Mouse (Mus musculus): ENCODE results near the gene Acox3.

Gene Acox3

DNA sequence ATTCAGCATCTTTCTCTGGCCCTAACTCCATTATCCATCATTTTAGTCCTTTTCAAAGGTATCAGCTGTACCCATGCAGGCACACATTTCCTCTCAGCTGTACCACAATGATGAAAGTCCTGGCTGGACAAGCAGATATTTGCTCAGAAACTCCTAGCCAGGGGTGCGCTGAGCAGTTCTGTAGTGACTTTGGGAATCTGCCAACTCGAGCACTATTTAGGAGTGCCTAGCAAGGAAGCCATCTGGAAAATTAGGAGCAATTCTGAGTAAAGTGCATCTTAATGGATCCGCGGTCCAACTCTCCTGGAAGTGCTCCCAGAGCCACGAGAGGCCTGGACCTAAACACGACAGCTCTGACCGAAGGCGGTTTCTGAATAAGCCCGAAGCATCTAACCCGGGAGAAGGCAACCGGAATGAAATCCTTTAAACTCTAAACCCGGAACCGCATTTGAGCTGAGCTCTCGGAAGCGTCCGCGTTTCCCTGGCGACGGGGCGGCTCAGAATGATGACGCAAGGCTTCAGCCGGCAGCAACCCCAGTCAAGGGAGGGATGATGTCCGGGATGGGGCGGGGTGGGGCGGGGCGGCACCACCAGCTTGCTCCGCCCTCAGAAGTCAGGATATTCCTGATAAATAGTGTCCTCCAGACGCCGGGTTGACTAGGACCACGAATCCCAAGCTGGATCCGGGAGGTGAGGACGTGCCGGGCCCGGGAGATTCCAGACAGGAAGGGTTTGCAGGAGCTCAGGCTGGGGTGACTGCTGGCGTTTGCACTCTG, at the start of gene Acox3:
Gene Acox3 (plus strand): TSS at position 596 of the 776 bp plus-strand sequence.
- peak; percentile 95 to 96 for DNase-seq (ENCODE audit: low spot score in 2 of 2)

DNA sequence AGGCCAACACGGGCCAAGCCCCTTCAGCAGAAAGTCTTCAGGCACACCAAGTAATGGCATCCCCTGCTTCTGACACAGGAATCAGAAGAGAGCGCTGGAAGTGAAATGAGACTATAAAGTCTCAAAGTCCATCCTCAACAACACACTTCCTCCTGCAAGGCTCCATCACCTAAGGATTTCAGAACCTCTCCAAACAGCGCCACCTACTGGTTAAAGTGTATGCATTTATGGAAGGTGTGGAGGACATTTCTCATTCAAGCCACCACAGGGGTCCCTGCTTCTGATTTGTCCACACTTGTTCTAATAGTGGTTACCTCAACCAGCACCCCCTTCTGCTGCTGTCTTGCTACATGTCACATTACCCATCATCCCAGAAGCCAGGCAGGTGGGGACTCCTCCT, 46.6 kb upstream of the Acox3 start:
- no peak for DNase-seq (ENCODE audit: low spot score in 2 of 2)

DNA sequence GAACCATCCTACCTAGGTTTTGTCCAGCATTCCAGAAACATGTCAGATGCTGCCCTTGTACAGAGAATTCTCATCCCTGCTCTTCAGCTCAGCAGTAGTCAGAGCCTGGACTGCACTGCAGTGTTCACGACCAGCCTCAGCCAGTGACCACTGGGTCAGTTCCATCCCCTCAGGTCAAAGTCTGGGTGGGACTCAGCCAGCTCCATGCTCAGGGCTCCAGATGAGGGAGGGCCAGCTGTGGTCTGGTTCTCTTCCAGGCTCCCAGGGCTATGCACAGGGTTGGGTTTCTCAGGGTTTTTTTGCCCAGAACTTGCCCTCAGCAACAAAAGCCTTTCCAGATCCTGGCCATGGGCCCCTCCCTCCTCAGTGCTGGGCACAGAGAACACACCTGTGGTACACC, 45.4 kb upstream of the Acox3 start:
- no peak for DNase-seq (ENCODE audit: low spot score in 2 of 2)

DNA sequence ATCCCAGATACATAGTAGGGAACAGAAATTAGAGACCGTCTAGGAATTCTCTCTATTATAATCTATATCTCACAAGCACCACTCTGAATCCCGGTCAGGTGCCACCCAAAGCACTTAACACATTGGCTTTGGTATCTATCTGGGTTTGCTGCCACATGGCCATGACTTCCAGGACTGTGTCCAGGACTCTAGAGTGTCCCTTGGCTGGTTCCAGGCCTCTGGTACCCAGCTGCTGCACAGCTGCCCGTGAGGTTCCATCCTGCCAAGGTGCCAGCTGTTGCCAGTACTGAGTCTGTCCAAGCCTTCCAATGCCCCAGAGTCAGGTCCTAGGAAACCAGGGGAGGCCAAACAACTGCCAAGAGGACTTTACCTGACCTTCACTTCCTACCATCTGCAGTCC, 44.8 kb upstream of the Acox3 start:
- peak in 1 of 2 experiments; percentile 28 for DNase-seq (ENCODE audit: low spot score in 2 of 2)

DNA sequence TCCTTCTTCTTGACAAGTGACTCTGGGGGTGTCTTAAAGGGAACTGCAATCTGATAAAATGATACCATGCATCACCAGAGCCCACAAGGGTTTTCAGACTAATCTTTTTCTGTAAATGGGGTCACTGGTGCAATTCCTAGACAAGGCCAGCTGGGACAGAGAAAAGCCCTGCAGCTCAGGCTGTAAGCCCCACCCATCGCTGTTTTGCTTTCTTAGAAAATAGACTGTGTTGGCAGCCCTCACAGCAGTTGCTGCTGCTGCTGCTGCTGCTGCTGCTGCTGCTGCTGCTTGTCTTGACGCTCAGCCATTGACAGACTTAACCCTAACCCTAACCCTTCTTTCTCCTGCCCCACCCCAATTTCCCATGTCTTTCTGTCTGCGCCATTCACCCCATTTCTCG, 43.3 kb upstream of the Acox3 start:
- DNase-seq (ENCODE audit: low spot score in 2 of 2) = no peak

DNA sequence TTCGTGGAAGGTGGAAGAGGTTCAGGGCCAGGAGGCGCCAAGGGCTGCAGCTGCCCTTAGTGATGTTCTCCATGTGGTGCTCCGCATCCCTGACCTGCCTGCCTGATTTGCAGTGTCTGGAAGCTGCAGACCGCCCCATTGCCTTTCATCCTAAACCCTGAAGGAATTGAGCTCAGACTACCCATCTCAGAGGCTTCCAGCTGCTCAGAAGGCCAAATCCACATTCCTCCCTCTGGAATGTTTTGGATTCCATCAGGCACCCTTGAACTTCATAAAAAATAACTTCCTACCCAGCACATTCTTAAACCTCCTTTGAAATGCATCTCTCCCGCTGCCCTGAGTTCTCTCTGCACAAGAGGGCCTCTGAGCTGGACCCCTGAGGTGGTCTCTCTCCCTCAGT, 42.3 kb upstream of the Acox3 start:
- no peak for DNase-seq (ENCODE audit: low spot score in 2 of 2)

DNA sequence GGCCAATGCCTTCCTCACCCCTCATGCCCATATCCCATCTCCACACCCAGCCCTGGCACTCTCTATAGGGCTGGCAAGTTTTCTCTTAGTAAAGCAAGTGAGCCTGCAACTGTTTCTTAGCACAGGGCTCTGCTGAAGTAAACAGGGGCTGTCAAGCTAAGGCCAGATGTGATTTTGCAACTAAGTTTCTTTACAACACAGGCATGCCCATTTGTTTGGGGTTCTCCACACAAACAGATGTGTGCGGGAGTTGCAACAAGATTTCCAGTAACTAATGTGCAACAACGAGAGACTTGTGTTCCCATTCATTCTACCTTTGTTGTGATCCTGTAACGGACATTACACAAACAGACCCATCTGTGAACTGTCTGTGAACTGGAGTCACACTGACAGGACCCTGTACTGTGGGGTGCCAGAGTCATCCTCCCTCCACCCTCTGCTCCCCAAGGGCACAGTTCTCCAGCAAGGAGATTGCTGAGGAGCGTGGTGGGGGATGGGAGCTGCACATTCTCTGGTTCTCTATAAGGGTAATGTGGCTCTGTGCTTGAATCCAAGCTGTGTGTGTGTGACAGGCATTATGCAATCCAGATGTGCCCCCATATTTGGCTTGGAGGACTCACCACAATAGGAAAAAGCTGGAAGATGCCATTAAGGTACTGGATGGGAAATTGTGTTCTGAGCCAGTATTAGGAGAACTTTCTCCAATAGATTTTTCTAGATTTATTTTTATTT, 41.6 kb upstream of the Acox3 start:
- DNase-seq (ENCODE audit: low spot score in 2 of 2) = no peak

DNA sequence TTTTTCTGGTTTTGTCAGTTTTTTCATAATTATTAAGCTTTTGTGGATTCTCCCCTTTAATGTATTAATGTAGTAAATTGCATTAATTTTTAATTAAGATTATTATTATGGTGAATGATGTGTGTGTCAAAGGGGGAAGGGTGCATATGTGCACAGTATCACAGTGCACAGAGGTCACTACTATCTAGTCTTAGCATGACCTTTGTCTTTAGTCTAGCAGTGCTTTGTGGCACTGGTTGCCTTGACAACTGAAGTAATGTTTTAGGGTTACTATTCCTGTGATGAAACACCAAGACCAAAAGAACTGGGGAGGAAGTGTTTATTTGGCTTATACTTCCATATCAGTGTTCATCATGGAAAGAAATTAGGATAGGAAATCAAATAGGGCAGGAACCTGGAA, 36.7 kb upstream of the Acox3 start:
- no peak for DNase-seq (ENCODE audit: low spot score in 2 of 2)

DNA sequence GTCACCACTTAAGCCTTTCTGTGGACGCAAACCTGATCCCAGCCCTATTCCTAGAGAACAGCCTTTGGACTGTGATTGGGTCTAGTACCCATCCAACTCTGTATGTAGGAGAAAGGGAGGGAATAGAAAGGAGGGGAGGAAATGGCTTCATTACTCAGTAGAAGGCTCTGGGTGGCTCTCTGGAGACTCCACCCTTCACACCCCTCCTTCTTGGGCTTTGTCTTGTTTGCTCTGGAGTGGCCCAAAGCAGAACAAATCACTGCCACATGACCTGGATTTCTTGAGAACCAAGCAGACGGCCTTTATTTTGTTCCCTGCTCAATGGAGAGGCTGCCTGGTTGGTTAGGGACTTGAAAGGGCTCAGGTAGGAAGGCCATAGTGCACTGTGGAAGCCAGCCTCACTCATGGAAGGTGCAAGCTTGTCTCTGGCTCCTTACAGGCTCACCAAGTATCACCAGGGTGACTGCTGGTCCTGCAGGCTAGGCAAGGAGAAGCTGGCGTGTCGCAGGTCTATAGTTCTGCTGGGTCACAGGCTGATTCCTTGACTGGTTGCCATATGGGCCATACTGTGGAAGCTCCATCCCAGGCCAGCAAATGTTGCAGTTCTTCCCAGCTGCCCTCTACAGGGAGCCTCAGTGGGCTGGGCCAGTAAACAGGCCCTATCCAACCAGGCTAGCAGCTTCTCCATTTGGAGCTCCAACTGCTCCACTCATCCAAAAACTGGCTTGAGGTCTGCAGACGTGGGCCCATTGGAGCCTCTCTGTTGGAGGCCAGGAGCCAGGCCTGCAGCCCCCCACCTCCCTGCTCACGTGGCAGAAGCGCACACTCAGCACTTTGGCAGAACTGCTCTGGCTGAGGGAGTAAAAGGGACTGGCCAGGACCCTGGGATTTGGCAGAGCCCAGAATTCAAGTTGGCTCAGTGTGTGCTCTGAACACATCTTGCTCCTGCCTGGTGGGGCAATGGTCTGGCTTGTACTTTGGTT, 30.7 kb upstream of the Acox3 start:
- peak; percentile 35 to 41 for DNase-seq (ENCODE audit: low spot score in 2 of 2)

DNA sequence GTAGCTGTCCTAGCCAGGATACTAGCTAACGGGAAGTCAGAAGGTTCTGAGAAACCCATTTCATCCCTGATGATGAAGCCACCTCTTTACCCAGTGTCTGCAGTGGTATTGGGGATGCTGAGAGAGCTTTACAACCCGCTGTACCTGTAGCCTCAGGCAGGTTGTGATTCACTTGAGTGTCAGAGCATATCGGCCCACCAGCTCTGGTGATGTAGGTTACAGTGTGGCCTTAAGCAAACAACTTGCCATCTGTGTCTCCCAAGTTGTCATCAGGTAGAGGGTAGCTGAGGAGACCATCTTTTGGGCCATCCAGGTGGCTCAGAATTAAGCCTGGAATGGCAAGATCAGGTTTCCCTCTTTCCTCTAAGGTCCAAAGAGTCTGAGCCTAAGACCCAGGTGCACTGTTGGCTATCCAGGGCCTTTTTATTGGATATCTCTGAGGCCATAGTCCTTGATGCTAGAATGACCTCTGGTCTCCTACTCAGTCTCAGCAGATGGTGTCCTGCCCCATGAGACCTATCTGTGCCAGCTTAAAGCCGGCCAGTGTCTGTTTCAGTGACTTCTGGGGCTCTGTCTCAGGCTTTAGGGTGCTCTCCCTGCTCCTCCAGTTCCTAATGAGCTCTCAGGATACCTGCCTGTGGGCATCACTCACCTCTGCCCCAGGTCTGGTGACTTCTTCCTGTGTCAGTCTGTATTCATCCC, 29.9 kb upstream of the Acox3 start:
- no peak for DNase-seq (ENCODE audit: low spot score in 2 of 2)

DNA sequence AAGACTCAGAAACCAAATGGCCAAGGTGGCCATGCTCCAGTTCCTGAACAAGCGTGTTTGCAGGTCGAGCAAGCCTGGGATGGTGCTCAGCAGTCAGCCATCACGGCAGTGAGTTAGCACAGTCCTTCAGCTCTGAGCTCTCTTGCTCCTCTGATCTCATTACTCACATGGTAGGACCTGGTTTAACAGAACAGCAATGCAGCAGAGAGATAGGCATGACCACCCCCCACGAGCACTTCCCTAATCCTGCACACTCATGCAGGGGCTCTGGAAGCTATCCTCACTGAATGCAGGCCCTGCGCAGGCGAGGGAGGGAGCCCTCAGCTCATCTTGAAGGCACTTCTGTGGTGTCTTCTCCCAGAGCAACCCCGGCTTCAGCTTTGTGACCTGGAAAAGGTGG, 26.4 kb upstream of the Acox3 start:
- DNase-seq (ENCODE audit: low spot score in 2 of 2) = no peak

DNA sequence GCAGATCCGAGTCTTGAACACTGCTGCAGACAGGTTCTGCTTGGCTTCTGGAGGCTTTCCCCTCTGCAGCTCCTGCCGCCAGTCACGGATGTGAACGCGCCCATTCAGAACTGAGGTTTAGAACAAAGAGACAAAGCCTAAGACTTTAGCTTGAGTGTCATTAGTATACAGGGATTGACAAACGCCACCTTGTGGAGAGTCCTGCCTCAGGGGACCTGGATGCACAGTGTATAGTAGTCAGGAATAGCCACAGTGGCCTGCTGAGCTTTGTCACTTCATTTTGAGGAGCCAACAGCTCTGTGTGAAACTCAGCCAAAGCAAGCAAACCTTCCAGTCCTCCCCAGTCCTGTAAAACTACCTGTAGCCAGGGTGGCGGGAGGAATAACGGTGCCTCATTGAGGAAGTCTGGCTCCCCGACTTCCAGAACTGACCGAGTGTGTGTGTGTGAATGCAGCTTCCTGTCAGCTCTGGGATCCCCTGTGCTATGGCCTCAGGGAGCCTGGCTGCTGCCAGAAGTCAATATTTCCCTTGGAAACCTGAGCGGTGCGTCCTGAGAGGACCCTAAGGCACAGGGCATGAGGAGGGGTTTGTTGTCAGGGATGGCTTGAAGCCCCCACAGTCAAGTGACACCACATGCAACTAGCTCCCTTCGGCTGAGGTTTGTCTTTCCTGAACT, 24.8 kb upstream of the Acox3 start:
- peak; percentile 25 to 27 for DNase-seq (ENCODE audit: low spot score in 2 of 2)

DNA sequence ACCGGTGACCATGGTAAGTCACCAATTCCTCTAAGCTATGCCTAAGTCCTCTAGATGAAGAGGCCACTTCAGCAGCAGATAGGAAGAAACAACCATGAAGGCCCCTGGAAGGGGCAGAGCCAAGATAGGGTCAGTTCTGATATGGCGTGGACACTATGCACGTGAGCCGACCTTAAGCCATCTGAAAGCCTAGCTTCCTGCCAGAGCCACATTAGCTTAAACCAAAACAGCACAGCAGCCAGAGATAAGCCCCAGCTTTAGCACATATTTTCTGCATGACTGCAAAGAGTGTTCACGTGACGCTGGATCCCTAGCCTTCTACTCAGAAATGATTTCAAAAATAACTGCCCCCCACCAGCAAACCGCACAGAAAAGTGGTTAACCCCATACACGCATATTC, 23.4 kb upstream of the Acox3 start:
- peak; percentile 29 to 51 for DNase-seq (ENCODE audit: low spot score in 2 of 2)

DNA sequence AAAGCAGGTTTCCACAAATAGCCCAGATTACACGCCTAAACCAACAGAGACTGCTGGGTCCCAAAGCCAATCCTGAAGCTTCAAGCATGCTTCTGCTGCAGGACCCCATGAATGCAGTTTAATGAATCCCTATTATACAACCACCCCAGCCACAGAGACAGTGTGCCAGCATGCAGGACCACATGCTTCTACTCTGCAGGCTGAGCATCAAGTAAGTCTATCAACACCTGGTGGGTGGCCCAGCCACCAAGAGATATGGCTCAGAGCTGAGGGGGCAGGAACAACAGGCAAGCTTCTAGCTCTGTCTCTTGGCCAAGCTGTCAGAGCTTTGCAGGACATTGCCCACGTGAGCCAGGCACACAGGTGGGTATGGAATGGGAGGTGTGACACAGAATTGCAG, 20.2 kb upstream of the Acox3 start:
- no peak for DNase-seq (ENCODE audit: low spot score in 2 of 2)

DNA sequence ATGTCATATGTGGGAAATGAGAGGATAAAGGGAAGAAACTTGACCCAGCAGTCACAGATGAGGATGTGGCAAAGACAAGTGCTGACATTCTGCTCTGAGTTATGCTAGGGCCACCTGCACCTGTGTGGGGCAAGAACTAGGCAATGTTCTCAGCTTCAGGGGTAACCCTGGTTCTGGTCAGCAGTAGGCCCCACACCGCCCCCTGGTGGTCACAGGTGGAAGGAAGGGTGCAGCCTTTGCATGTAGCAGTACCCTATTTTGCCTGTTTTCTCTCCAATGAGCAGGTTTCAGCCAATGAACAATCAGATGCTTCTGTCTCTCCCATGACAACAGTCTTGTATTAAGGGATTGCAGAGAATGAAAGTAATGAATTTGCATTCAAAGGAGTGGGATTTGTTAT, 19.4 kb upstream of the Acox3 start:
- DNase-seq (ENCODE audit: low spot score in 2 of 2) = peak; percentile 26 to 52

DNA sequence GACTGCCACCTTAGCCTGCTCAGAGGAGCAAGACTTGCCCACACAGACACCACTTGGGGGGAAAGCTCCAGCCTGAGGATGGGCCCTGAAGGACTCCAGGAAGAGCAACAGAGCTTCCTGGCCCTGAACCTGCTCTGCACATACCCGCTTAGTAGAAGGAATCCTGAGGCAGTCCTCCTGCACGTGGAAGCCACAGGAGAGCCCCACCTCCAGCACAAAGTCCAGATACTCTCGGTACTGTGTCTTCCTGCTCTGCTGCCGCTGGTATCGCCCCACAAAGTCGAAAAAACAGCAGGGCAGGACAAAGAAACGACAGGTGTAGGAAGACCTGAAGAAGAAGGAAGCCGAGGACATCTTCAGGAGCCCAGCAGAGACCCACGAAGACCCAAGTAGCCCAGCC, 17.6 kb upstream of the Acox3 start:
- DNase-seq (ENCODE audit: low spot score in 2 of 2) = no peak

DNA sequence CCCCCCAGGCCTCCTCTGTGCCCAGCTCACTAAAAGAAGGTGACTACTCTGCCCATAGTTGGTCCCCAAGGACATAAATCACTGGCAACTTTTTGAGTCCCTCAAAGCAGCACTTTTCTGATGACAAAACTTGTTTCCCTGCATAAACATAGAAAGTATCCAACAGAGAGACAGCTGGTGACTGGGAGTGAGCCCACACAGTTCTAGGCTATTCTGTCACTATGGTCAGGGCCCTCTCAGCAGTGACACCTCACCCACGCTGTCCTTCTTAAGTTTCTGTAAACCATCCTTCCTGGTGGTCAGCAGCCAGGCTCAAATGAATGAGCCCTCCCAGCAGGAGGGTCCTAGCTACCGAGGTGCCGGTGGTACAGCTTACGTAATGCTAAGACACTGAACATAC, 16.2 kb upstream of the Acox3 start:
- DNase-seq (ENCODE audit: low spot score in 2 of 2) = no peak

DNA sequence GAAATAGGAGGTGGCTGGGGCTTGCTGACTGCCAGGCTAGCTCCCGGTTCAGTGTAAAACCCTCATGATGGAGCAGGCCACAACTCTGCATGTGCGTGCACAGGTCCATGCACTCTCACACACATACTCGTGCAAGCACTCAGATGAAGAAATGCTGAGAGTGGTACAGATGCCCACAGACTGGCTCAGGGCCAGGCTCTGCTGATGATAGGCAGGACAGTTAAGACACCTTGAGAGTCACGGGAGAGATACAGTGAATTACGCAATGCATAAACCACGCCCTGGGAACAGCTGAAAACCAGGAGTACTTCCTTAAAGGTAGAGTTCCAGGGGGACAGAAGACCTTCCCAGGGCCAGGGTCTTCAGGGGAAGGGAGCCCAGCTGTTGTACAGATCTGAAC, 11.3 kb upstream of the Acox3 start:
- no peak for DNase-seq (ENCODE audit: low spot score in 2 of 2)

DNA sequence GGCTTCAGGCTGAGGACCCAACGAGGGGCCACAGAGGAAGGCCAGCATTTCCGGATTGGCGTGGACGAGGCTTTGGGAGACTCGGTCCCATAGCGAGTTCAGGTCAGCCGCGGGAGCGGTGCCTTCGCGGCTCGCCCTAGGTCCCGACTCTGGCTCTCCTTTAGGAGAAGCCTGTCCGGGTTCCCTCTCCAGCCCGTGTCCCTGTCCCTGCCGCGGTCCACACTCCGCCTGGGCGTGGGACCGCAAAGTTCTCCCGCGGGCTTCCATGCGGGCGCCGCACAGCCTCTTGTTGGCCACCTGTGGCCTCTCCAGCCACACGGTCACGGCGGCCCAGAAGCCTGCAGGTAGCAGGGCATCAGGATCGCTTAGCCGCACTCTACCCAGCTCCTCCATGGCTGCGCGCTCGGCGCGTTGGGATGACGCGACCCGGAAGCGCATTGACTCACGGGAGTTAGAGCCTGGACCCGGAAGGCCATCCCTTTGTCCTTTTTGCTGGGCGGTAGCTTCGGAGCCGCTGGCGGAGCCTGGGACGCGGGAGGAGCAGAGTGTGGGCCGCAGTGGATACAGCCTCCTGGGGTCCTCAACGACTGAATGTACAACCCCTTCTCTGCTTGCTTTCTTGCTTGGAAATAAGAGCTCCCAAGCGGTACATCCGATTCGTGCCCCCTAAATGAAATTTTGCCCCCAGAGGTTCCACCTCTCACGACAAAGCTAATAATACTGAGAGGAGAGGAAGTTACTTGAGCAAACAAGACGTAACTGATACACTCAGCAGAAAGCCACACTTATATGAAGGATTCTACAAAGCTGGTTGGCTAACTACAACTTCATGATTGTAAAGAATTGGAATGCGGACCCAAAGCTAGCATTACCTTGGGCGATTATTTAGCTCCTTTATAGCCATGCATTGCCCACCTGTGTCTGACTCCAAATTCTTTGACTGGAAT, 7.9 kb upstream of the Acox3 start, which contains the start of gene Trmt44:
Gene Trmt44 (minus strand): TSS at position 418 of the 947 bp plus-strand sequence.
- DNase-seq (ENCODE audit: low spot score in 2 of 2) = peak; percentile 91 to 92

Measured in heart, adult 9 months (tissue).